Mouse (Mus musculus) WW6 (cell line): ENCODE results near the gene Sox5.

ENCODE experiments used
- DNase-seq: peaks from one replicate; pipeline ENCODE4 v3.0.0-alpha.2; 2013; ENCODE audit warnings: low read depth, low spot score

The Sox5 gene

GRCm38 (mm10) chr6:144781431-144782030 lies at the start of gene Sox5:
Gene Sox5 (minus strand): TSS chr6:144781977.
- peak; percentile 36 for DNase-seq

GRCm38 (mm10) chr6:144825018-144825602 lies 43.3 kb upstream of the Sox5 start:
- DNase-seq, result no peak

GRCm38 (mm10) chr6:144824153-144824552 lies 42.4 kb upstream of the Sox5 start:
- no peak for DNase-seq

GRCm38 (mm10) chr6:144822594-144822993 lies 40.8 kb upstream of the Sox5 start:
- no peak for DNase-seq

- no peak for DNase-seq
These were observed 39.2 kb upstream of the Sox5 start for GRCm38 (mm10) chr6:144821019-144821418.

GRCm38 (mm10) chr6:144818016-144818415 lies 36.2 kb upstream of the Sox5 start:
- DNase-seq, result no peak

GRCm38 (mm10) chr6:144817329-144817932 lies 35.7 kb upstream of the Sox5 start:
- DNase-seq, result no peak

GRCm38 (mm10) chr6:144815542-144815941 lies 33.8 kb upstream of the Sox5 start:
- DNase-seq, result no peak

- peak; percentile 13 for DNase-seq
These were observed 33.2 kb upstream of the Sox5 start for GRCm38 (mm10) chr6:144814931-144815364.

GRCm38 (mm10) chr6:144804321-144804720 lies 22.5 kb upstream of the Sox5 start:
- DNase-seq, result no peak

- no peak for DNase-seq
These were observed 21.3 kb upstream of the Sox5 start for GRCm38 (mm10) chr6:144803063-144803462.

- no peak for DNase-seq
These were observed 12.6 kb upstream of the Sox5 start for GRCm38 (mm10) chr6:144794356-144794755.

GRCm38 (mm10) chr6:144792871-144793270 lies 11.1 kb upstream of the Sox5 start:
- DNase-seq, result no peak

- no peak for DNase-seq
These were observed 1.5 kb upstream of the Sox5 start for GRCm38 (mm10) chr6:144783295-144783694.

GRCm38 (mm10) chr6:144782866-144783265 lies 1.1 kb upstream of the Sox5 start:
- DNase-seq, result no peak

- no peak for DNase-seq
These were observed 467 bp upstream of the Sox5 start for GRCm38 (mm10) chr6:144782031-144782857.

- DNase-seq, result no peak
These were observed 1.0 kb downstream of the Sox5 start for GRCm38 (mm10) chr6:144780608-144781285.

- DNase-seq, result no peak
These were observed 1.7 kb downstream of the Sox5 start for GRCm38 (mm10) chr6:144779945-144780607.

- DNase-seq, result no peak
These were observed 4.3 kb downstream of the Sox5 start for GRCm38 (mm10) chr6:144777356-144778035.

GRCm38 (mm10) chr6:144773736-144774135 lies 8.0 kb downstream of the Sox5 start:
- no peak for DNase-seq

- DNase-seq, result no peak
These were observed 8.8 kb downstream of the Sox5 start for GRCm38 (mm10) chr6:144772985-144773384.
